Mouse (Mus musculus) stomach, postnatal 0 days (tissue): Measurements from ENCODE around the gene Wnt1.

Experiments
- CTCF ChIP-seq: IDR thresholded peaks from 2 replicates; pipeline ENCODE4 v1.5.1; 2016; ENCODE audit warnings: antibody characterized with exemption, low read depth, mild to moderate bottlenecking, moderate library complexity
- EP300 ChIP-seq: optimal IDR thresholded peaks from 2 replicates; pipeline ENCODE3; 2016; ENCODE audit warnings: antibody characterized with exemption

GRCm38 (mm10) chr15:98831684-98832035 lies 42.0 kb downstream of the Wnt1 start:
- no peak for TF ChIP-seq CTCF
- no peak for TF ChIP-seq EP300
